Mouse (Mus musculus) heart, postnatal 0 days (tissue): Measurements from ENCODE around the gene Gm21992. TPM values are rescaled to one million over a fixed set of nuclear protein-coding genes. Genes with fewer than 3 reads are reported as not detected.

Experiments used
- ATAC-seq: fragments of 200-750 bp; cut with Nextera tagmentation; 2 replicates; pipeline ENCODE4 v1.8.0; 2017; ENCODE audit warnings: low read depth, moderate number of reproducible peaks, moderate library complexity; ENCODE audit not compliant: insufficient read depth
- DNase-seq: peaks from one replicate; pipeline ENCODE4 v3.0.0-alpha.2; 2016; ENCODE audit warnings: low spot score
- H3K27ac ChIP-seq: fragments of 300-500 bp; sonication (generic); 2 replicates; pipeline ENCODE4 v1.5.1; 2014; ENCODE audit warnings: low read depth, mild to moderate bottlenecking
- H3K27me3 ChIP-seq: fragments of 300-500 bp; sonication (generic); 2 replicates; pipeline ENCODE4 v1.6.1; 2014; ENCODE audit warnings: low read length, mixed read lengths; ENCODE audit not compliant: control insufficient read depth, insufficient read depth
- H3K36me3 ChIP-seq: fragments of 300-500 bp; sonication (generic); replicated peaks from 2 replicates; pipeline ENCODE4 v1.6.1; 2014; ENCODE audit warnings: low read length, mixed read lengths; ENCODE audit not compliant: control insufficient read depth, insufficient read depth
- H3K4me1 ChIP-seq: fragments of 300-500 bp; sonication (generic); 2 replicates; pipeline ENCODE4 v1.6.1; 2014; ENCODE audit warnings: antibody characterized with exemption; ENCODE audit not compliant: control insufficient read depth, insufficient read depth
- H3K4me2 ChIP-seq: fragments of 300-500 bp; sonication (generic); 2 replicates; pipeline ENCODE4 v1.6.1; 2014; ENCODE audit warnings: low read depth, mild to moderate bottlenecking, low read length, moderate library complexity
- H3K4me3 ChIP-seq: fragments of 300-500 bp; sonication (generic); 2 replicates; pipeline ENCODE4 v1.5.1; 2014; ENCODE audit warnings: low read depth, low read length
- H3K9ac ChIP-seq: fragments of 300-500 bp; sonication (generic); replicated peaks from 2 replicates; pipeline ENCODE4 v1.6.1; 2014; ENCODE audit warnings: low read depth, low read length, mixed read lengths
- H3K9me3 ChIP-seq: fragments of 300-500 bp; sonication (generic); replicated peaks from 2 replicates; pipeline ENCODE4 v1.6.1; 2016; ENCODE audit warnings: low read length; ENCODE audit not compliant: control insufficient read depth
- CTCF ChIP-seq: IDR thresholded peaks from 2 replicates; pipeline ENCODE4 v1.5.1; 2016; ENCODE audit warnings: antibody characterized with exemption, control low read depth, low read depth
- EP300 ChIP-seq: IDR thresholded peaks from 2 replicates; pipeline ENCODE4 v1.6.1; 2016; ENCODE audit warnings: antibody characterized with exemption, low read depth
- WGBS: fragments of 180-500 bp; shearing (Covaris S2); extraction: QIAGEN DNeasy Blood & Tissue Kit; methylation state at CpG from one replicate; pipeline ENCODE4 v1.1.7; 2014; 5-methylcytosine and 5-hydroxymethylcytosine counted together
- polyA plus RNA-seq: library from polyadenylated mRNA; unstranded; fragments of >200 nt; fragmentation: Nextera tagmentation; extraction: Ambion mirVana; gene quantifications from 2 replicates; pipeline ENCODE4 v1.2.1, GENCODE M21; 2015
- total RNA-seq: library from RNA; depleted of rRNA; stranded (reverse); fragments of >200 nt; gene quantifications from 2 replicates; pipeline ENCODE4 v1.2.3, GENCODE M21; 2014; ENCODE audit warnings: low replicate concordance

Gm21992 gene
- total and polyA plus RNA-seq, 2 experiments from 2014 or later, result 12.4 to 17.6 TPM

GRCm38 (mm10) chr19:4811909-4812242, 464 bp upstream of the Gm21992 start:
- H3K9ac ChIP-seq, result peak overlapping the region; percentile 70
- H3K27ac ChIP-seq, result peak overlapping the region; percentile 93
- H3K4me1 ChIP-seq, result peaks cover 18% of the 10 kb centered on the region; the same call in 1 of the 2 replicates
- H3K27me3 ChIP-seq, result no peaks in the 10 kb centered on the region
- H3K36me3 ChIP-seq, result no peaks in the 10 kb centered on the region
- H3K4me3 ChIP-seq, result peak overlapping the region; percentile 77
- peak overlapping the region; percentile 53 for H3K4me2 ChIP-seq
- ATAC-seq (peak; percentile 36), DNase-seq (no peak)
- no peaks in the 10 kb centered on the region for H3K9me3 ChIP-seq
- TF ChIP-seq CTCF (no peak), EP300 (no peak)
- 3% methylated on average over 12 of the region's 12 CpGs for WGBS

GRCm38 (mm10) chr19:4810746-4811062, 708 bp downstream of the Gm21992 start:
- Histone ChIP-seq H3K4me2 (peak overlapping the region; percentile 99), H3K27ac (peak overlapping the region; percentile 93), H3K36me3 (no peaks in the 10 kb centered on the region), H3K9ac (peak overlapping the region; percentile 70), H3K27me3 (no peaks in the 10 kb centered on the region), H3K9me3 (no peaks in the 10 kb centered on the region), H3K4me1 (peaks cover 18% of the 10 kb centered on the region; the same call in 1 of the 2 replicates), H3K4me3 (peak overlapping the region; percentile 77)
- no peak for ATAC-seq
- WGBS, result 0% methylated on average over 17 of the region's 17 CpGs
- no peak for TF ChIP-seq EP300
- no peak for TF ChIP-seq CTCF
- DNase-seq, result no peak

- Histone ChIP-seq H3K4me1 (peaks cover 18% of the 10 kb centered on the region), H3K9me3 (no peaks in the 10 kb centered on the region), H3K4me3 (peak overlapping the region; percentile 77), H3K36me3 (no peaks in the 10 kb centered on the region), H3K27me3 (no peaks in the 10 kb centered on the region), H3K27ac (peak overlapping the region; percentile 93), H3K9ac (peak overlapping the region; percentile 70), H3K4me2 (peak overlapping the region; percentile 99)
- under 1% methylated on average over 14 of the region's 14 CpGs for WGBS
- DNase-seq, result no peak
- no peak for ATAC-seq
- no peak for TF ChIP-seq CTCF
- TF ChIP-seq EP300, result no peak
These were observed 1.1 kb downstream of the Gm21992 start for GRCm38 (mm10) chr19:4810309-4810708.

- Histone ChIP-seq H3K27ac (no peak overlapping the region), H3K4me3 (no peak overlapping the region), H3K36me3 (peaks cover 54% of the 10 kb centered on the region), H3K9me3 (no peaks in the 10 kb centered on the region), H3K27me3 (no peaks in the 10 kb centered on the region), H3K4me2 (no peak overlapping the region), H3K9ac (no peak overlapping the region), H3K4me1 (peaks cover 6% of the 10 kb centered on the region)
- DNase-seq (no peak), ATAC-seq (no peak)
- WGBS, result 85% methylated on average over 10 of the region's 10 CpGs
- no peak for TF ChIP-seq EP300
- TF ChIP-seq CTCF, result no peak
These were observed 8.1 kb downstream of the Gm21992 start for GRCm38 (mm10) chr19:4803283-4803682.

GRCm38 (mm10) chr19:4802691-4803091, 8.7 kb downstream of the Gm21992 start:
- no peak for ATAC-seq
- 93% methylated on average over 7 of the region's 7 CpGs for WGBS

GRCm38 (mm10) chr19:4799083-4799482, 12.3 kb downstream of the Gm21992 start:
- peaks cover 12% of the 10 kb centered on the region for H3K4me1 ChIP-seq
- no peak overlapping the region for H3K4me3 ChIP-seq
- TF ChIP-seq CTCF (no peak), EP300 (no peak)
- H3K36me3 ChIP-seq, result peaks cover 66% of the 10 kb centered on the region
- ATAC-seq (no peak), DNase-seq (no peak)
- H3K27me3 ChIP-seq, result no peaks in the 10 kb centered on the region
- H3K27ac ChIP-seq, result no peak overlapping the region
- no peak overlapping the region for H3K9ac ChIP-seq
- no peaks in the 10 kb centered on the region for H3K9me3 ChIP-seq
- WGBS, result 90% methylated on average over 5 of the region's 5 CpGs
- H3K4me2 ChIP-seq, result no peak overlapping the region

More at GRCm38 (mm10) chr19:4802691-4803091, 8.7 kb downstream of the Gm21992 start:
- peaks cover 58% of the 10 kb centered on the region for H3K36me3 ChIP-seq
- no peak overlapping the region for H3K27ac ChIP-seq
- no peaks in the 10 kb centered on the region for H3K9me3 ChIP-seq
- H3K9ac ChIP-seq, result no peak overlapping the region
- H3K4me2 ChIP-seq, result no peak overlapping the region
- no peaks in the 10 kb centered on the region for H3K27me3 ChIP-seq
- peaks cover 6% of the 10 kb centered on the region for H3K4me1 ChIP-seq
- DNase-seq, result no peak
- no peak overlapping the region for H3K4me3 ChIP-seq
- TF ChIP-seq EP300 (no peak), CTCF (no peak)
